Mouse (Mus musculus): ENCODE results near the gene Gm16253. TPM values are rescaled to one million over a fixed set of nuclear protein-coding genes. Genes with fewer than 3 reads are reported as not detected.

Gene Gm16253
- polyA plus RNA-seq, 2 experiments from 2014 or later = 1.5 to 2.0 TPM

DNA sequence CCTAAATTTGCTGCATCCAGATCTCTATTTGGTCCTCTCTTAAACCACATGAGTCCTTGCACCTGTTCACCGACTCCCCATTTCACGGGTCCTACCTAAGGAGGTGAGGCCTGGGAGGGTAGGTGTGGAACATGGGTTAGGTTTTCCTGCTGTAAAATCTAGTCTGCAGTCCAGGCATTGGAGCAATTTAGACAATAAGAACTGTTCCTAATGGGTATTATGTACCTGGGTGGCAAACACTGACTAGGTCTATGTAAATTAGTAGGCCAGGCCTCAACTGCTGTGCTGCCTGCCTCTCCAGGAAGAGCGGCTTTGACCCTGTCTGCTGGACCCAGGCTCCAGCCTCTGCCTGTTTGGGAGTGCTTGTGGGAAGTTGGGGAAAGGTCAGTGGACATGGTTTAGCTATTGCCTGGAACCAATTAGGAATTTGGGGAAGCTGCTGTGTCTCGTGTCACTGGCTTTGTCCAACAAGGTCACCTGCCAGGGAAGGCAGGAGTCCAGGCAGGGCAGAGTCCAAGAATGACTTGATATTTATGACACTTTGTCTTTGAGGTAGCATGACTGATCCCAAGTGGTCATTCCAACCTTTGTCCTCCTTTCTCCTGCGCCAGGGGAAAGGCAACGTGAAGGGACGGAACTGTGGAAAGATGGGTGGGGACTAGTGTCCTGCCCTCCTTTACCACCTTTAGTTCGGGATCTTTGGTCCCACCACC is 1.4 kb upstream of the Gm16253 start:
- no peak for ATAC-seq

DNA sequence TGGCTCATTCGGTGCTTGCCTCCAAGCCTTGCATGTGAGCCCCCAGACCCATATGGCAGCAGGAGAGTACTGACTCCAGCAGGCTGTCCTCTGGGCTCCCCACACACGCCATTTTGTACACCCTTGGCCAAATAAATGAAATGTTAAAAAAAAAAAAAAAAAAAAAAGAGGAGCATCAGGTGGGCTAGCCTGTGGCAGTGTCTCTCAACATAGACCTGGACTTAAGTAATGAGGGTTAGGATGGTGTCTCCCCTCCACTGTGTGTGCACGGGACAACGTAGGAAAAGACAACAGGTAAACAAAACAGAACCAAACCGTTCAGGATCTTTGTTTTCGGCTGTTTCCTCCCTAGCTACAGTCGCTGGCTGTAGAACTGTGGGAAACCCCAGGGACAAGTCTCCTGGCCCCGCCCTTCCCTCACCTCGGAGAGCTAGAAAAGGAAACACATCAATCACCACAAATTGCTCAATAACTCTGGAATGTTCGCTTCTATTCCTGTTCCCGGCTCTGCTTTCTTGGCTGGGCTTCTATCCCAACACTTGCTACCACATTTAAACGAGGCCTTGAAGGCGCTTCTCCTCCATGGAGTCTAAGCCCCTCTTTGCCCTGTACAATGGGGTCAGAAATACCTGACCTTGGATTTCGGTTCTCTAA is 652 bp upstream of the Gm16253 start:
- ATAC-seq = peak; percentile 22

DNA sequence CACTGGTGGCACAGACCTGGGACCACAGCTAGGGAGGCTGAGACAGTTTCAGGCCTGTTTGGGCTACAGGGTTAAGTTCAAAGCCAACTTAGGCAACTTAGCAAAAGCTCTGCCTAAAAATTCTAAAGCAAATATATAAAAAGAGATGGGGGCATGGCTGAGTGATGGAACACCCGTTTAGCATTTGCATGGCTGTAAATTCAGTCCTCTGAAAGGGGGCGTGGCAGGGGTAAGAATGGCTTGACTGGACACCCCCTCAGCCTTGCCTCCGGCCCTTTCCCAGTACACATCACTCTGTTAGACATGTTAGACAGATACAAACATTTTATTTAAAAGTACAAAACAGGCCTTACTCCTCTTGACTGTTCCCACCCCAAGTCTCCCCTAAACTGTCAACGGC is 782 bp downstream of the Gm16253 start:
- no peak for ATAC-seq

DNA sequence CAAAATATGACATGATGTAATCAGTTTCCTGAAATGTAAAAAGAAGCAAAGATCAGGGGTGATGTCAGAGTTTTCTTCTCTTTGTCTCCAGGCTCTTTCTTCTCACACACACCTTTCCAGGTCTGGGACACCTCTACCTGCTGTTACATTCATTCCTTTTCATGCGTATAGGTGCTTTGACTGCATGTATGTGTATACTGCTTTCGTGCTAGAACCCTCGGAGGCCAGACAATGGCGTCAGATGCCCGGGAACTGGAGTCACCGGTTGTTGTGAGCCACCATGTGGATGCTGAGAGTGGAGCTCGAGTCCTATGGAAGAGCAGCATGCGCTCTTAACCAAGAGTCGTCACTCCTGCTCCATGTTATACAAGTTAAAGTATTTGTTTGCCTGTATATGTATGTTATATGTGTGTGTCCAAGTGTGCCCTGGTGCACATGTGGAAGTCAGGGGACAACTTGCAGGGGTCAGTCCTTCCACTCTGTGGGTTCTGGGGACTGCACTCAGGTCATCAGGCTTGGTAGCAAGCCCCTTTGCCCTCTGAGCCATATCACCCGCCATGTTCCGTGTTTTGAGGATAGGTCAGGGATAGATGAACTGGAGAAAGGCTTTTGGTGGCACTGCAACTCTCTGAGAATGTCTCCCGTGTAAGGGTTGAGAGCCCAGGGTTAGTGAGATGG is 1.9 kb downstream of the Gm16253 start:
- no peak for ATAC-seq

DNA sequence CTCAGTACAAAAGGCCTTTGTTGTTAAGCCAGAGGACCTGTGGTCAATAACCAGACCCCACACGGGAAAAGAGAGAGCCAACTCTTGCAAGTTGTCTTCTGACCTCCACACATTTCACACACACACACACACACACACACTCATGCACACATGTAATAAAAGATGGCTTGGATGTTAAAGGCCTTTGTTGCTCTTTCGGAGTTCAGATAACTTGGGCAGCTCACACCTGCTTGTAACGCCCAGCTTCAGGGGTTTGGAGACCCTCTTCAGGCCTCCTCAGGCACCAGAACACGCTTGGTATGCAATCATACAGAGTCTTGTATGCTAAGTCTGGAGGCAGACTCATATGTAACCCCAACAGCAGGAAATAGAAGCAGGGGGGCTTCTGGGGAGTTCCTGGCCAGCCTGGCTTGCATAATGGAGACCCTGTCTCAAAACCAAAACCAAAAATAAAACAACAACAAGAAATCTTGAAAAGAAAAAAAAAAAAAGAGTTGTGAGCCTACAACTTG is 2.5 kb downstream of the Gm16253 start:
- ATAC-seq = no peak

DNA sequence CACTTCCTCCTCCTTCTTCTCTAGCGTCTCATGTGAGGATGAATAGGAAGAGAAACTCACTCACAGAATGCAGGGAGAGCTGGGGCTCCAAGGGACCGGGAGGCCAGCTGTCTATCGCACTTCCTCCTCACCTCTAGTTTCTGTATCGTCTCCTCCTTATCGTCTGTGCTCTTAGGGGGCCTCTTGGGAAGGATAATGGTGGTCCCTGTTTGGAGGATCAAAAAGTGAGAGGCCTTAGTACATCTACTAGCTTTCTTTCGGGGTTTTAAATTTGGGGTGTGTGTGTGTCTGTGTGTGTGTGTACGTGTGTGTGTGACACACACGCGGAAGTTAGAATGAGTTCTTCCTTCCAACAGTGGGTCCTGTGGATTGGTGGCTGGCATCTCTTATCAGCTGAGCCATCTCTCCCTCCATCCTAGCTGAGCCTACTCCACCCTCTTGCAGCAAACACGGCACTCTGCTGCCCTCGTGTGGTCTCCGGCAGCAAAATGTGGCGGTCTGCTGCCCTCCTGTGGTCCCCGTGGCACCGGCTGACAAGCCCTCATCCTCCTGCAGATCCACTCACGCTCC is 3.2 kb downstream of the Gm16253 start:
- ATAC-seq = peak; percentile 62

DNA sequence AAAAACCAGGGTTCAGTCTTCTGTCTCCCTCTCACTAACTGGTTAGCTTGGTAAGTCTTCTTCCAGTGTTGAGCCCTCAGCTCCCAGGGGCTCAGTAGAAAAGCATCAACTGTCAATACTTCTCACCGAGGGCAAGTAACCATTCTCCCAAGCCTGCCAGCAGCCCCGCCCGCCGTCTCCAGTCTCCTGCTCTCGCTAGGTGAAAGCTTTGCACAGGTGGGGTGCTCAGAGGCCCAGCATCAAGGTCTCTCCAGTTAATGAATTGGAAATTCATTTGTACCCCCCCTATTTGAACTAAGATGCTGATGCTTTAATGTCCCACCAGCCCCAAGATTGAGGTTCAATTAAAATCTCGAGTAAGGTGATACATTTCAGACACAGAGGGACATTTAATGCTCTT is 4.4 kb downstream of the Gm16253 start:
- no peak for ATAC-seq

DNA sequence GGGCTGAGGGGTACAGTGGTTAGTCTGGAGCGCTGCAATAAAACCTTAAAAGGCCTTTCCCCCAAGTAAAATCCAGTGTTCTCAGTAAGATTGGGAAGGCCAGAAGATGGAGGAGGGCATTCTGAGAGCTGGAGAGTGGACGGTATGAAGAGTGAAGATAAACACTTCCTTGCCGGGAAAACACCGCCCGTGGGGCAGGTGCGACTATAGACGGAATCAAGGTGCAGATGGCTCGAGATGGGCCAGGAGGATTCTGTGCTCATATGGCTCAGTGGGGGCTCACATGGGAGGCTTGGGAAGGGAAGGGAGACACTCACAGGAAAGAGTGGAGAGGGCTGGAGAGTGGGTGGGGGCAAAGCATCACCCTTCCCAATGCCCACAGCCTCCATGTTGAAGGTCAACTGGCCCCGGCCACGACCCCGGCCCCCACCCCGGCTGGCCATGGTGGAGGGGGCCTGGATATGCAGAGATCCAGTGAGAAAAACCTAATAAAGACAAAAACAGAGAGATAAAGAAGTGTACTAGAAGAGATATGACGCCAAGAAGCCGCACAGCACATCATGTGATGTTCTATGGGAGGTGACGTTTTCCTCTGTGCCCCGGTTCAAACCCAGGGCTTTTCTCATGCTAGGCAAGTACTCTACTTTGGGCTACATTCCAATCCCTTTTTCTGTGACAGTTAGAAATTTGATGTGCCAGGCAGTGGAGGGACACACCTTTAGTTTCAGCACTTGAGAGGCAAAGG is 5.2 kb downstream of the Gm16253 start:
- ATAC-seq = no peak

DNA sequence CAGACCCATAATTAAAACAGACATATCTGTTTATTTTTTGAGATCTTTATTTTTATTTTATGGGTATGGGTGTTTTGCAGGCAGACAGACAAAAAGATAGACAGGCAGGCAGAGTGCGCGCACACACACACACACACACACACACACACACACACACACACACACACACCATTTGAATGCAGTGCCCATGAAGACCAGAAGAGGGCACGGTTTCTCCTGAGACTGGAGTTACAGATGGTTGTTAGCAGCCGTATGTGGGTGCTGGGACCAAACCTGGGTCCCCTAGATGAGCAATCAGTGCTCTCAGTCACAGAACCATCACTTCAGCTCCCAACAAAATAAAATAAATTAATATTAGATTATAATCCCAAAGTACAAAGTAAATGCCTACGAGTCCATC is 6.6 kb downstream of the Gm16253 start:
- no peak for ATAC-seq

DNA sequence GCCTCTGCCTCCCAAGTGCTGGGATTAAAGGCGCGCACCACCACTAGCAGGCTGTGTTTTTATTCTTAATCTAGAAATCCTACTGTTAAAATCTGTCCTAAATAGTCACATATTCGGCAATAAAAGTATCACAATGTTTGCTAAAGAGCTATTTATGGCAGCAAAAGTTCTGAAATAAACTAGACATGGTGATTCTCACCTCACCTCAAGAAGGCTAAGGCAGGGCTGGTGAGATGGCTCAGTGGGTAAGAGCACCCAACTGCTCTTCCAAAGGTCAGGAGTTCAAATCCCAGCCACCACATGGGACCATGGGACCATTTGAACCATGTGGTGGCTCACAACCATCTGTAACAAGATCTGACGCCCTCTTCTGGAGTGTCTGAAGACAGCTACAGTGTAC is 13.9 kb downstream of the Gm16253 start:
- no peak for ATAC-seq

DNA sequence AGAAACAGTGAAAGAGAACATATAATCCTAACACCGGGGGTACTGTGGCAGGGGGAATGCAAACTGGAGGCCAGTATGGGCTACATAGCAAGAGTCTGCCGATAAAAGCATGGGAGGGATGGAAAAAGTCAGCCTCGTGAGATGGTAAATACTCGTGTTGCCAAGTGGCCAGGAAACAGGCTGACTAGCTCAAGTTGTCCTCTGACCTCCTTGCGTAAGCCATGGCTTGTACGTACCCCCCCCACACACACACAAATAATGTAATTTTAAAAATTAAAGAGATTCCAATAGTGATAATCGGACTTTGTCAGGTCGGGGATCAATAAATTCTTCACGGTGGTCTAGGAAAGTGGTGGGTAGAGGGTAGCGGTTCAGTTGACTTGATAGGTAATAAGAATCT is 16.6 kb downstream of the Gm16253 start:
- ATAC-seq = peak; percentile 18

DNA sequence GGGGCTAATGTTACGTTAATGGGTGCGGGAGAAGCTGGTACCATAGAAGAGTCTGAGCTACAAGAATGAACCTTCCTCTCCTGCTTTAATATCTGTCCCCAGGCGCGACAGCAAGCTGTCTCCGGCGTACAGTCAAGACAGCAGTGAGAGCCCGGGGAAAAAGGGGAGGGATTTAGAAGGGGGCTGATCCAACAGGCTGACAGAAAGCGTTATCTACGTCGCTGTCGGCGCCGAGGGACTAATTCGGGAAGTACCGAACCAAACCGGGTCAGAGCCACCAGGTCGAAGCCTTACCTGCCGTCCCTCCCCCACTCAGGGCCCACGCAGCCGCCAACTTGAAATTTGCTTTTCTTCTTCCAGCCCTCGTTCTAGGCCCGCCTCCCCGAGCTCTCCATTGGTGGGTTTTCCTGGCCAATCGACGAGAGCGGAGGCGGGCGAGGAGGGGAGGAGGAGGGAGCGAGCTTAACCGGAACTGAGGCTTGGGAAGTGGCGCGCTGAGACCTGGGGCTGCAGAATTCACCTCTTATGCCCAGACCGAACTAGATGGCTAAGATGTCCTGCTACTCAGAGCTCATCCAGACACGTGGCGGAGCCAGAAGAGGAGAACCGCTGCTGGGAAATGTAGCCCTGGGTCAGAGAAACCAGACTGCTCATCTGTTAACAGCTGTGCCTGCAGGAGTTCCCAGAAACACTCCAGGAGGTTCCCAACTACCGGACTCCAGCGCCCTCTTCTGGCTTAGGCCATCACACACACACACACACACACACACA is 17.2 kb downstream of the Gm16253 start, which contains the start of gene Polr3gl:
Polr3gl (minus strand) TSS at position 392 of the 771 bp plus-strand sequence.
- peak; percentile 91 for ATAC-seq

DNA sequence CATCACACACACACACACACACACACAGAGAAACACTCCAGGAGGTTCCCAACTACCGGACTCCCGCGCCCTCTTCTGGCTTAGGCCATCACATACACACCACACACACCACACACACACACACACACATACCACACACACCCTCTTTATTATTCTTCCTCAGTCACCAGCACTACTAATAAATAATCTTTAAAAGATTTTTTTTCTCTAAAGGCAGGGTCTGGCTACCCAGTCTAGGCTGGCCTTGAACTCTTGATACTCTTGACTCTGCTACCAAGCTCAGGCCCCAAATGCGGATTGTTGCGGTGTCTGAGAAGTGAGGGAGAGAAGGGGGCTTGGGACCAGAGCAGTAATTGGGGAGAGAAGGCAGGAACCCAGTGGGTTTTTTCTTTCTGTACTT is 18.1 kb downstream of the Gm16253 start:
- no peak for ATAC-seq

DNA sequence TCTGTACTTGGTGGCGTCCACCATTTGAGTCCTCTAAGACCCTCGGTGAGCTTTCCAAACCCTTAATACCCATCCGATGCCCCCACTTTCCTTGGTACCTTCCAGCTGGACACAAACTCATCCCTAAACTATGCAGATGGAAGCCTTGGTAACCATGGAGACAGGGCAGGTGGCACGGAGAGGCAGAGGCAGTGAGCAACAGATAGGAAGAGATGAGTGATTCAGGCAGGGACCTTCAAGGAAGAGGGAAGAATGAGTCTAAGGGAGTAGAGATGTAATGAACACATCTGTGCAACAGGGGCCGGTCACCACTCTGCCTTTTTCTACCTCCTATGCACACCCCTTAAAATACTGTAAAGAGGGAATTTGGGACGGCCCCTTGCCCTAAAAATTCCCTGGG is 18.9 kb downstream of the Gm16253 start:
- ATAC-seq = no peak

DNA sequence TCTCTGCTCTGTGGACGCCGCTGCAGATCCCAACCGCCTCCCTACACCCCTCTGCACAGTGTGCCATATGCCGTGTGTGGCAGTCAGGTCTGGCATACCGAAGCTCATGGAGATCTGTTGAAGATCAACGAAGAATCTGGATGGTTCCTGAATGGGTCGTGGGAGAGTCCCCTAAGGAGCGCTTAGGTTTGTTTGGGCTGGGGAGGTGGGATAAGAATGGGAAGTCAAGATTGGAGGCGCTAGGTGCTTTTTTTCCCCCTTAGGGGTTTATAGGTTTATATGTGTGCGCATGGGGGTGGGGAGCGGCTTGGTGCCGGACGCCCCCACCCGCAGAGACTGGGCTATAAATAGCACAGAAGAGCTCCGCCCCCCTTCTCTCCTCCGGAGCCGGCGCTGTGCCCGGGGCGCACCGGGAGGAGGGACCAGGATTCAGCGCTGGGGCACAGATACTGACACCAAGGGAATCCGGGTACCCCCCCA is 19.5 kb downstream of the Gm16253 start, which contains the start of gene Ankrd34a:
Ankrd34a (plus strand) TSS at position 409 of the 480 bp plus-strand sequence.
- ATAC-seq = no peak

DNA sequence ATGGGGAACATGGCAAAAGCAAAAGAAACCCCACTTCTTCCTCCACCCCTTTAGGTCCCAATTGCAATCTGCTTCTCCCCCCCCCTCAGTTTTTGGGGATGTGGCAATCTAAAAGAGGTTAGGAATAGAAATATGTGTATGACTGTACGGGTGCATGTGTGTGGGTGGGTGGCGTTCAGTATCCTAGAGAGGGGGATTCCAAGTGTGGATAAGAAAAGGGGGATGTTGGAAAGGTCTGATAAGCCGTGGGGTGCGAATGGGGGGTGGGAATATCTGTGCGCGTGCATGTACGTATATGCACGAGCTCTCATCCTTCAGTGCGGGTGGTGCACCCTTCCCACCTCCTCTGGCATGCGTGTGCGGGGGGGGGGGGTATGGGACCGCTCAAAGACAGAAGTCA is 20.1 kb downstream of the Gm16253 start:
- ATAC-seq = no peak

DNA sequence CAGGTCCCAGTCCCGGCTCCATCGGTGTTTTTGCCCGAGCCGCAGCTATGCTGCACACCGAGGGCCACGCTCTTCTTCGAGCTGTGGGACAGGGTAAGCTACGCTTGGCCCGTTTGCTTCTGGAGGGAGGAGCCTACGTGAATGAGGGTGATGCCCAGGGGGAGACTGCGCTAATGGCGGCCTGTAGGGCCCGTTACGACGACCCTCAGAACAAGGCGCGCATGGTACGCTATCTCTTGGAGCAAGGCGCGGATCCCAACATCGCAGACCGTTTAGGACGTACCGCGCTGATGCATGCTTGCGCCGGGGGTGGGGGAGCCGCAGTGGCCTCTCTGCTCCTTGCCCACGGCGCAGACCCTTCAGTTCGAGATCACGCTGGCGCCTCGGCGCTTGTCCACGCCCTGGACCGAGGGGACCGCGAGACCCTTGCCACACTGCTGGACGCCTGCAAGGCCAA is 20.7 kb downstream of the Gm16253 start:
- ATAC-seq = no peak

DNA sequence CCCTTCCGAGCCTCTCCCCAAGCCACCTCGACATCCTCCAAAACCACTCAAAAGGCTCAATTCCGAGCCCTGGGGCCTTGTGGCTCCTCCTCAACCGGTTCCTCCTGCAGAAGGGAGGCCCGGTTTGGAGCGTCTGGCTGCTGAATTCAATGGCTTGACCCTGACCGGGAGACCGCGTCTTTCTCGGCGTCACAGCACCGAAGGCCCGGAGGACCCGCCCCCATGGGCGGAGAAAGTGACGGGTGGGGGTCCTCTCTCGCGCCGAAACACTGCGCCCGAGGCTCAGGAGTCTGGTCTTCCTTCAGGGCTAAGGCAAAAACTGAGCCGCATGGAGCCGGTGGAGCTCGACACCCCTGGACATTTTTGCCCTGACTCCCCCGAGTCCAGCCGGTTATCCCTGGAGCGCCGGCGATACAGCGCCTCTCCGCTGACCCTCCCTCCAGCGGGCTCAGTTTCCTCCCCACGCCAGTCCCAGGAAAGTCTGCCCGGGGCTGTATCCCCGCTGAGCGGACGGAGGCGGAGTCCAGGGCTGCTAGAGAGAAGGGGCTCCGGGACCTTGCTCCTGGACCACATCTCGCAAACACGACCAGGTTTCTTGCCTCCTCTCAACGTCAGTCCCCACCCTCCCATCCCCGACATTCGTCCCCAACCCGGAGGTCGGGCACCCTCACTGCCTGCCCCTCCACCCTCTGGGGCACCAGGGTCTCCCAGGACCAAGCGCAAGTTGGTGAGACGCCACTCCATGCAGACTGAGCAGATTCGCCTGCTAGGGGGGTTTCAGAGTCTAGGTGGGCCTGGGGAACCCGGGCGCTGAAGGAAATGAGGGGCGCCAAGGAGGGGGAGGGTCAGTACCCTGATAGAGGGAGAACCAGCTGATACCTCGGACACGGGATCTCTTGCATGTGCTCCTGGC is 21.6 kb downstream of the Gm16253 start:
- ATAC-seq = no peak

DNA sequence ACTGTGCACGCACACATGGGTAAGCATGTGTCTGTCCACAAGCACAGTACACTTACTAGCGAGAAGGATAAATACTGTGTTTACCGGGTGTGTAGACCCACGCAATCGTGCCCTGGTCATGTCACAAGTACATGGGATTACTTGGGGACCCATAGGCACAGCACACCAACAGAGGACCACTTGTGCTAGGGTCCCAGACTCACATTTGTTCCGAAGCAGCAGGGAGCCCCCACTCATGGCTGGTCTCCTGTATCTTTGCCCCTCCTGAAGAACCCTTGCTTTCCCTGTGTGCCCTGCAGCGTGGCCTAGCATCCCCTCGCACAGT is 22.2 kb downstream of the Gm16253 start:
- ATAC-seq = no peak

DNA sequence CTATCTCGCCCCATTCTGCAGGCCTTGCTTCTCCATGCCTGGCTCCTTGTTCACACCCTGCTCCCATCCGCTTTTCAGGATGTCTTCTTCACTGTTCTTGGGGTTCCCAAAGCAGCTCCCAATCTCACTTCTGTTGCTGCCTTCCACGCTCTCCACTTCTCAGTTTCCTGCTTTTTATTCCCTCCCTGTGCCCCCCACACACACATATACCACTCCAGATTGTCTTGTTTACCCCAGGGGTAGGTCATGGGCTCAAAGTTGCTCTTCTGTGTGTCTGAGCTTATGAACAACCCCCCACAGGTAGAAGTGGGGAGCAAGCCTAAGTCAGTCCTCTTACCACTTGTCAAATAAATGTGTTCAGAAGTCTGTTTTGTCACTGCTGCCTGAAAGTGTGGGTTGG is 22.6 kb downstream of the Gm16253 start:
- ATAC-seq = no peak

Data from CD4-positive, CD25-positive, alpha-beta regulatory T cell, adult 4 months (primary cell).